Mouse (Mus musculus) layer of hippocampus, postnatal 25 days (tissue): ENCODE results near the gene Nudt17. TPM values are rescaled to one million over a fixed set of nuclear protein-coding genes. Genes with fewer than 3 reads are reported as not detected.
A peak's percentile ranks its signal among the peaks of the same experiment; 100 is the strongest.
"Not testable (repeated sequence)": the region's sequence is repeated elsewhere in the genome, so short reads cannot be mapped to it uniquely, and the experiment has no call there.

Experiments
- DNase-seq, 2 experiments: peaks; one replicate each; pipeline ENCODE4 v3.0.0; 2022; ENCODE audit warnings: mixed read lengths in 2 of 2, low spot score in 1 of 2; ENCODE audit errors: extremely low spot score in 1 of 2
- total RNA-seq, 2 experiments: library from RNA; stranded (reverse); gene quantifications; 2 replicates each; pipeline ENCODE4 v1.2.3; 2021

Gene Nudt17
- 10 to 100 TPM; 13.2 to 16.7 TPM for total RNA-seq

DNA sequence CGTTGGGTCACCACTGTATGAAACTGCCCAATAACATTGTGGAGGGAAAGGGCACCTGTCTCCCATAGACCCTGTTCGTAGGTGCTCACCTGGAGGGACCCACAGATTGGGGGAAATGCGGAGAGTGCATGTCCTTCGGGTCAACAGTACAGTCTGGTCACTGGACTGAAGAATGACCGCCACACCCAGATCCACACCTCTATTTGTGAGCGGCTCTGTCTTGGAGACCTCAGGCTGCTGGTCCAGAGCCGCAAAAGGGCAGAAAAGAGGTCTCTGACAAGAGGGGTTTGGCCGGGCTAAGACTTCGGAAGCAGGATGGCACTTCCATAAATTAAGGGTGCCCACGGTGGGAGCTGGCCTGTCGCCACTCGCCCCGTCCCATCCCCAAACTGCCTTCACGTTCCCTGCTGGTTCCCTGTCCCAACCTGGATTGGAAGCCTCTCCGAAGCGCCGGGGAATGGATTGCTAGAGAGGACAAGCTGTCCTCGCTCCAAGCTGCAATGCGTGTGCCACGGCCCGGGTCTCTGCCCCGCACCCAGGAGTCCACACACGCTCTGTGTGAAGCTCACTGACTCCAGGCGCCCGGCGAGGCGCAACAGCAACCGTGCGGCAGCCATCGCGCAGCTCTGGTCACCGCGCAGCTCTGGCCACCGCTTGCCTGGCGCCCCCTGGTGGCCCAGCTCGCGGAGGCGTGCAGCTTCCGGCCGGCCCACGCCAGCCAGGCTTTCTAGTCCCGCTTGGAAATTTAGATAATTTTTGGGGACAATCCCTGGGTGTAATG lies at the start of gene Nudt17:
TSS of gene Nudt17 (minus strand) at position 660 of the 781 bp plus-strand sequence.
- peak; percentile 76 to 81 for DNase-seq

GRCm38 (mm10) chr3:96757691-96758090 lies 49.3 kb upstream of the Nudt17 start:
- no peak for DNase-seq

GRCm38 (mm10) chr3:96755935-96756334 lies 47.6 kb upstream of the Nudt17 start:
- DNase-seq, result no peak

DNA sequence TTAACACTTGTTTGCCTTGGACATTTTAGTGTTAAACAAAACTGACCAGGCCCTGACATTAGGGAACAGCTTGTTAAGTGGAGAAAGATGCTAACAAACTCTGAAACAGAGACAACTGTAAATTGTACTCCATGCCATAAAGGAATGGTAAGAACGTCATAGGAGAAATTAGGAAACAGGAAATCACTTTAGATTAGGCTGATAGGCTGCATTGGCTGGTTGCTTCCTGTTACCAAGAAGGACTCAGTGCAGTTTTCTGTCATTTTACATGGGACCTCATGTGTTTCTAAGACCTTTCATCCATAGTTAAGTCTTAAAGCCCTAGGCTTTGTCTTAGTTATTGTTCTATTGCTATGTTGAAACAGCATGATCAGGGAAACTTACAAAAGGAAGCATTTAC lies 38.5 kb upstream of the Nudt17 start:
- no peak for DNase-seq

DNA sequence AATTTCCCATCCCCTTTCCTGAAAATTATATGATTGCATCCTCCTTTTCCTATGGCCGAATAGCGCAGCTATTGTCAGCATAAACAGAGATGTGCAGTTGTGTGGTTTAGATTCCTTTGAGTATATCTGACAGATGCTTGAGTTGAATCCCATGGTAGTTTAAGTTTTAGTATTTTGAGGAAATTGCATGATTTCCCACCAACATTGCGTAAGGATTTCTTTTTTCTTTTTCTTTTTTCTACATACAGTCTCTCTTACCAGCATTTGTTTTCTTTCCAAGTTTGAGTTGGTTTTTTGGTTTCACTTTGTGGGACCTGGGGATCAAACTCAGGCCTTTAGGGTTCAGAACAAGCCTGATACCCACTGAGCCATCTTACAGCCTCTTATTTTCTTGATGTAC lies 36.0 kb upstream of the Nudt17 start:
- no peak for DNase-seq

DNA sequence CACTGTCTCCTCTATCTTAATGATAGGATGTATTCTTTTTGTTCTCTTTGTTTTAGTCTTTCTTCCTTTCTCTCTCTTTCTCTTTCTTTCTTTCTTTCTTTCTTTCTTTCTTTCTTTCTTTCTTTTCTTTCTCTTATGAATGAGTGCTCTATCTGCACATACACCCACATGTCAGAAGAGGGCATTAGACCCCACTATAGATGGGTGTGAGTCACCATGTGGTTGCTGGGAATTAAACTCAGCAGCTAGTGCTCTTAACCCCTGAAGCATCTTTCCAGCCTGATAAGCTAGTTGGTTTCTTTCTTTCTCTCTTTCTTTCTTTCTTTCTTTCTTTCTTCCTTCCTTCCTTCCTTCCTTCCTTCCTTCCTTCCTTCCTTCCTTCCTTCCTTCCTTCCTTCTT lies 31.9 kb upstream of the Nudt17 start:
- DNase-seq, result not testable (repeated sequence)

DNA sequence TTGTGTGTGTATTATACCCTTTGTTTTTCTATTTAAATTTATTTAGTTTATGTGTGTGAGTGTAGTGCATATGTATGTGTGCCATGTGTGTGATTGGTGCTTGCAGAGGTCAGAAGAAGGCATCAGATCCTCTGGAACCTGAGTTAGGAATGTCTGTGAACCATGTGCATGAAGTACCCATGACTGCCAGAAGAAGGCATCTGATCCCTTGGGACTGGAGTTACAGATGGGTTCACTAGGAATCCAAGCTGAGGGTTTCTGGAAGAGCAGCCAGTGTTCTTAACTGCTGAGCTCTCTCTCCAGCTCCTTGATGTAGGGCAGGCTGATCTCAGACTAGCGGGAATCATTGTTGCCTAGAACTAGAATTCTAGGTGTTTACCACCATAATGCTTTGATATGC lies 29.6 kb upstream of the Nudt17 start:
- no peak for DNase-seq

DNA sequence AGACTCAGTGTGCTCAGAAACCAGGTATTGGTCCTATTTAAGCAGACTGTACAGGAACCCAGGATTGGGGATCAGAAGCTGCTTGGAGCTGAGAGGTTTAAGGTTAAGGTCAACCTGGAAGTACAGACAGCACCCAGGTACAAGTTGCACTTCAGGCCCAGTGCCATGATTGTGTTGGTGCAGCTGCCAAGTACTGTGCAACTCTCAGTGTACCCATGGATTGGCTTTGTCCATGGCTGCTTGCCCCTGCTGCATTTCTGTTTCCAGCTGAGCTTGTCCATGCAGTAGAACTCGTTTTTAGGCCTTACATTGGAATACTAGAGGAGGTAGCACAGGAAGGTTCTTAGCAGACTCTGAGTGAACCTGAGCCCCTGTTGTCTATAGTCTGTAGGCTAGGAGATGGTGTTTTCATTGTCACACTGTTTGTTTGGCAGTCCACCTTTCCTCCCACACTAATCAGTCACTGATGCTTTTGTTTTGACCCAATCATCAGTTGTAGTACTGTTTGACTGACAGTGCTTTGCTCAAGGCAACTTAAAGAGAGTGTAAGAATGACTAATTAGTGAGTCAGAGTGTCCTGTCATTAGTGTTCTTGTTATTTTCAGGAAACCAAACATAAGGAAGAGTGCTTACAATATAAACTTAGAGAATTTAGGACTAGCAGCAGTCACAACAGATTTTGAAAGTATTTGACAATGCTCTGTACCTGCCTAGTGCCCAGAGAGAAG lies 28.8 kb upstream of the Nudt17 start:
- no peak for DNase-seq

GRCm38 (mm10) chr3:96735200-96735599 lies 26.8 kb upstream of the Nudt17 start:
- DNase-seq, result no peak

DNA sequence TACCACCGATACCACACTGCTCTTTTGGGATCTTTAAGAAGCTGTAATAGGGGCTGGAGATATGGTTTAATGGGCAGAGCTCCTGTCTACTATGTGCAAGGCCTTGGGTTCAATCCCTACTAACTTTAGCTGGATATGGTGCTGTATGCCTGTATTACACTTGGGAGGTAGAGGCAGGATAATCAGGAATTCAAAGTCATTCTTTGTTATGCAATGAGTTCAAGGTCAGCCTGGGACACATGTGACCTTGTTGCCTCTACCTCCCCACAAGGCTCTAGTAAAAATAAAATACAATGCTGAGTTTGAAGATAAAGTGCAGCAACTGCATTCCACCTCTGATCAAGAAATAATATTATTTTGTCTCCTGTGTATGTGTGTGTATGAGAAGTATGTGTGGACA lies 25.6 kb upstream of the Nudt17 start:
- no peak for DNase-seq

DNA sequence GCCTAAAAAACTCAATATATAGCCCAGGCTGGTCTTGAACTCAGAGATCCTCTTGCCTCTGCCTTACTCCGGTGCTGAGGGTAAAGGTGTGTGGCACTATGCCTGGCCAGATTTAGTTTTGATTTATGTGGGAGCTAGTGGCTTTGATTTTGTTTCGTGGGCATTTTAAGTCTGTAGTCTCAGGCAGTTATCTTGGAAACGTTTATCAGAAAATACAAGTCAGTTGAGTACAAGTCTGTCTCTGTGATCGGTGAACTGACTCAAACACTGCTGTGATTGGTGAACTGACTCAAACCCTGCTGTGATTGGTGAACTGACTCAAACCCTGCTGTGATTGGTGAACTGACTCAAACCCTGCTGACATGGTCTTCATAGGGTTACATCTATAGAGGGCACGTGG lies 22.4 kb upstream of the Nudt17 start:
- DNase-seq, result no peak

DNA sequence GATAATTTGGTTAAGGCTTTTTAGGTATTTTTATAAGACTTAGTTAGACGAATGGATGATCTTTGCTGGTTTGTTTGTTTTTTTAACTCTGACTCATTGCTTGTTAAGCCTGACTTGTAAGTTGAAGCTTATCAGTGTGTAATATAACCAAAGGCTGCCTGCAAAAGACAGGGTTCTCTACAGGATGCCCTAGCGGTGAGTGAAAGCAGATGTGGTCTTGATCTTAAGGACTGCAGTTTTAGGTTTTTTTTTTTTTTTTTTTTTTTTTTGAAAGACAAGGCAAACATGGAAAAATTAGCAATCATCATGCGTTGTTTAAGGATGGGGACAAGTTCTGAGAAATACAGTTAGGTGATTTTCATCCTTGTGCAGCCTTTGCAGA lies 21.0 kb upstream of the Nudt17 start:
- no peak for DNase-seq

DNA sequence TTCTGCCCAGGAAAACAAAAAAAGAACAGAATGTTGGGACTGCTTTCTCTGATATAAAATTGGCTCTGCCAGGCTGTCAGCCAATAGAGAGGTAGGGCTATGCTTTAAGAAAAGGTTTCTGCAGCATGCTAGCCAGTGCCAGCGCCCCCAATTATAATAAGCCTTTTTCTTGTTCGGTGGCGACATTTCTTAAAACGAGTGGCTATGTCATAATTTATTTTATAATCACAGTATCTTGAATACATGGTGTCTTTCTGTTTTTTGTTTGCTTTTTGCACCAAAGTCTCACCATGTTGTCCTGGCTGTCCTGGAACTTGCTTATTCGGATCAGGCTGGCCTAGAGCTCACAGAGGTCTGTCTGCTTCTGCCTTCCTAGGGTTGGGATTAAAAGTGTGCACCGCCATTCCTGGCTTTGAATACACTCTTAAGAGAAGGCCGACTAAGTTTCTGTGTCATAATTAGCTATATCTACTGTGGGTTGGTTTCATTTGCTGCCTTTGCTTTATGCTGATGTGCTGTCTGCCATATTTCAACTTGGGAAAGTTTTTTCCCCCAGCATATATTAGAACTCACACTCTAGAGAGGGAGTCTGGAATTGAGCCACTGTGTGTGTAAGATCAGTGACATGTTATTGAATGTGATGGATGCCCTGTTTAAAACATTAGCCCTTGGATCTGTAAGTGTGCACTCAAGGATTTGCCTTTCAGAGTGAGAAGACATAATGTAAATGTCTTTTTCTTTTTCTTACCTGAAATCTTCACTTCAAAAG lies 20.5 kb upstream of the Nudt17 start:
- DNase-seq, result no peak

DNA sequence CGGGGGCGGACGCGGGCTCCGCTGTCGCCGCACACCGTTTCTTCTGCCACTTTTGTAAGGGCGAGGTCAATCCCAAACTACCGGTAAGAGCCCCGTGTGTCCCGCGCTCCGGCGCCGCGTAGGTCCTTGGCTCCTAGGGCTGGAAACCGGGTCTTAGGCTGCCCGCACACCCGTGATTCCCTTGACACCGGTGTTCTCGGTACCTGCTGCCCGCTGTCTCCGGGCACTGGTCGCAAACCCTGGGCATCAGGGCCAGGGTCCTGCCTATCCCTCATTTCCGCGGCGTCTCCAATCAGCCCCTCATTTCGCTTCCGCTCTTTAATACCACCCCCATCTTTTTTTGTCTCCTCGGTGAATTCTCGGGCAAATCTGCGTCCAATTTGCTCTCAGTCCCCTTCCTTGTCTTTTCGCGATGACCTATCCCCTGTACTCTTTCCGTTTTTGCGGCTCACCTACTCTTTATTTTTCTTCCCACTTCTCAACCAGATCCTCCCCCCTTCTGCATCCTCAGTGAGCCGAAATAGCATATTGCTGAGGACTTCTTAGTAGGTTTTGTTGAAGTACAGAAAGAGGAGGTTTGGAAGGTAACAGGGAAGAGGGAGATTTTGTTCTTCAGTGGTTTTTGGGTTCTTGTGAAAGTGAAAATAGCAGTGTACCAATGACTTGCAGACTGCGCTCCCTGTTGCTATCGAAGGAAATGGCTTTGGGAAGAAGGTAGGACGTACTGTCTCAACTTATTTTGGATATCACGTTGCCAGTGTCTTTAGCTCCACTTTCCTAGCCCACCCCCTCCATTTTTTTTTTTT lies 19.7 kb upstream of the Nudt17 start:
- no peak for DNase-seq

GRCm38 (mm10) chr3:96727343-96727827 lies 19.0 kb upstream of the Nudt17 start, which contains the start of the genes Polr3c and Rnf115:
Polr3c (minus strand) TSS chr3:96727628.
Rnf115 (plus strand) TSS chr3:96727664.
- DNase-seq, result peak; percentile 84 to 91

DNA sequence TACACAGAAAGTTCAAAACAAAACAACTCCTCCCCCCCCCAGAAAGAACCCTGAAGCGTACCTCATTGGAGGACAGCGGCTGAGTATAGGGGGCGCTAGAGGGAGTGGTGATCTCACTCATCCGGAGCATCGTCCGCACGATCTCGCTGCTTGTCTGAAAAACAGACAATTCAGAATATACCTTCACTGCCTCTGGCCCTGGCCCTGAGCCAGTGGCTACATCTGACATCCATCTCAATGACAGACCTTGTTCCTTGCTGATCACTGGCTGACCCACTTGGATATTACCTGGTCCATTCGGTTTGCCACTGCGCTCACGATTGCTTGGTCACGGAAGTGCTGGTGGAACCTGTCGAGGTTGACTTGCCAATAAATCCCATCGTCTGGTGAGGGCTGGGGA lies 10.8 kb upstream of the Nudt17 start:
- DNase-seq, result peak; percentile 39 to 74

DNA sequence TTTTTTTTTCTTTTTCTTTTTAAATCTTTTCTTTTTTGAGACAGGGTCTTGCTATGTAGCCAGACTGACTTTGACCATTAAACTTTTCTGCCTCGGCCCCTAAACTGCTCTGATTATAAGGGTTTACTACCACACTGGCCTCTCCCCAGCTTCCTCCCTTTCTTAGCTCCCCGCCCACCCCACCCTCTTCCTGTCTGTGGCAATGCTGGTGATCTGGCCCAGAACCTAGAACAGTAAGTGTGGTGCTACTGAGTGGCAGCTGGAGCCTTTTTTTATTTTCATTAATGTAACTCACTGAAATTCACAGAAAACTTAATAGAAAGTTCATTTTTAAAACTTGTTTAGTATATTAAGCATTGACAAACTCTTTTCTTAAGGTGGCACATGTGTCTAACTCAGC lies 7.5 kb upstream of the Nudt17 start:
- DNase-seq, result no peak

GRCm38 (mm10) chr3:96714286-96714685 lies 5.9 kb upstream of the Nudt17 start:
- DNase-seq, result no peak

DNA sequence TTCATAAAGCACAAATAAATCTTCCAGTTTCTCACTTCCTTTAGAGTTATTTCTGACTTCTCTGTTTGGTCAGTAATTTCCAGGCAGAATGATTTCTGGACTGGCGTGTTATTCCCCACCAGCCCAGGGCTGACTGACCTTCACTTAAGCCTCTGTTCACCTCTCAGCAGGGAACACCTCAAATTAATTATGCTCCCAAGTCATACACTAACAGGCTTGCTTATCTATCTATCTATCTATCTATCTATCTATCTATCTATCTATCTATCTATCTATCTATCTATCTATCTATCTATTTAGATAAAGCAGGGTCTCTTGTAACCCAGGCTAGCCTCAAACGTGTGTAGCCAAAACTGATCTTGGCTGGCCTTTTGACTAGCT lies 312 bp upstream of the Nudt17 start:
- no peak for DNase-seq

DNA sequence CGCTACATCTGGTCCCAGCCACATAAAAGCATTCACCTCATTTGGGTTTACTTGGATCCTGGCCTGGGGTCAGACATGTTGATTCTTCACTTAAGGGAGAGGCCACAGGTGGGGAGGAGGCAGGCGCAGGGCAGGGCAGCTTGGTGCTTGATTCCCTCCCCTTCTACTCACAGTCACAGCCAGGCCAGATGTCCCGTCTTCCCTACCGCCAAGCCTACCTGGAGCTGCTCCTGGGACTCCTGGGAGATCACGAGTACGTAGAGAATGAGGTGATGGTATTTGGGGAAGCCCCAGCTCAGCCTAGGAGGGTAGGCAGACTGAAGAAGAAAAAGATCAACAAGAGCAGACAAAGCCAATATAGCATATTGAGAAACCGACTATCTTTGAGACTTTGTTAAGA lies 1.4 kb downstream of the Nudt17 start:
- no peak for DNase-seq
